ENCODE assay signal across 9 mouse cellular contexts in the genomic region with DNA sequence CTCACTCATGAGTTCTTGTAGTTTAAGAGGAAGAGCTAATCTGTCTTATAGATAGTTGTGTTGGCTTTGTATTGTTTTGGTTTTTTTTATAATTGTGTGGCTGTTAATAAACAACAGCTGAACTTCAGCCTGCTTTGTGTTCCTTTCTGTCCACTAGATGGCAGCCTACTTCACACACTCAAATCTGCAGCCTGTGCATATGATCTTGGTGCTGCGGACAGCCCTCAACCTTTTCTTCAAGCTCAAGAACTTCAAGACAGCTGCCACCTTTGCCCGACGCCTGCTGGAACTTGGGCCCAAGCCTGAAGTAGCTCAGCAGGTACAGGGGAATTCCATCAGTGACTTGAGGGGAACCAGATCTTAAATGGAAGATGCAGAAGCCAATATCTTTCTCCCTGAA. TPM values are rescaled to one million over a fixed set of nuclear protein-coding genes. Genes with fewer than 3 reads are reported as not detected.
A peak's percentile ranks its signal among the peaks of the same experiment; 100 is the strongest.
DNase-seq lines count a peak whose midpoint lies in the region; ATAC-seq and TF ChIP-seq lines count a peak whose summit lies in the region.
"Had no signal": no experiment of that assay in that cellular context is flagged by ENCODE, and none has a peak within 500 bp of the region (broad histone marks: within the 10 kb centered on the region; RNA-seq: fewer than 3 reads in every experiment).

No protein-coding gene starts in this region.

- TF ChIP-seq POLR2A in heart, adult 2 months (IDR thresholded peaks at IDR 0.05; ENCODE audit: insufficient read depth, low read depth, low read length): no peak

- no peak overlapping the region for H3K27ac ChIP-seq in heart, adult 2 months
- no peak overlapping the region for H3K27ac ChIP-seq in heart, embryonic 11.5 days (ENCODE audit: low read depth, low read length)
- no peak overlapping the region for H3K27ac ChIP-seq in hindbrain, postnatal 0 days
- H3K27ac ChIP-seq: liver, embryonic 15.5 days had no signal

- DNase-seq in heart, adult 2 months: peak in 1 of 2 experiments; percentile 23
- peak; percentile 40 to 51 for DNase-seq in B cell, adult 2 months
- DNase-seq in adrenal gland, postnatal 10 days: peak; percentile 44
- DNase-seq in embryo, embryonic 9.5 days (ENCODE audit: extremely low spot score): peak; percentile 31
- DNase-seq in hindbrain, postnatal 0 days (ENCODE audit: low spot score): peak; percentile 82
- DNase-seq in lung, postnatal 14 days: peak; percentile 40
- DNase-seq in thymus, postnatal 4 days: peak; percentile 35

- H3K9ac ChIP-seq in heart, adult 2 months (ENCODE audit: low read depth, low read length): no peak overlapping the region
- no peak overlapping the region for H3K9ac ChIP-seq in heart, embryonic 11.5 days (ENCODE audit: low read depth, low read length)
- no peak overlapping the region for H3K9ac ChIP-seq in hindbrain, postnatal 0 days (replicated peaks; ENCODE audit: low read length)
- H3K9ac ChIP-seq: liver, embryonic 15.5 days had no signal

- TF ChIP-seq EP300 in heart, adult 2 months (IDR thresholded peaks at IDR 0.05; ENCODE audit: insufficient read depth, low read depth, low read length): 0 out of 2 replicates have a peak, but pooled peaks have one; percentile 53

- WGBS in heart, adult 2 months: 53% methylated on average over 3 of the region's 3 CpGs
- WGBS in heart, embryonic 11.5 days (ENCODE audit: insufficient replicate concordance): 63% methylated on average over 3 of the region's 3 CpGs
- 39% methylated on average over 3 of the region's 3 CpGs for WGBS in hindbrain, postnatal 0 days

- no peaks in the 10 kb centered on the region for H3K4me1 ChIP-seq in heart, adult 2 months (ENCODE audit: control insufficient read depth, insufficient read depth, low read length)
- no peaks in the 10 kb centered on the region for H3K4me1 ChIP-seq in heart, embryonic 11.5 days (ENCODE audit: control insufficient read depth, insufficient read depth, low read length)
- H3K4me1 ChIP-seq in hindbrain, postnatal 0 days (ENCODE audit: insufficient read depth, low read length): no peaks in the 10 kb centered on the region
- H3K4me1 ChIP-seq: liver, embryonic 15.5 days had no signal

- H3K36me3 ChIP-seq in heart, adult 2 months (ENCODE audit: control insufficient read depth, insufficient read depth, low read length): no peaks in the 10 kb centered on the region
- H3K36me3 ChIP-seq in heart, embryonic 11.5 days (ENCODE audit: control insufficient read depth, insufficient read depth, low read length): peaks cover 64% of the 10 kb centered on the region
- peaks cover 80% of the 10 kb centered on the region for H3K36me3 ChIP-seq in hindbrain, postnatal 0 days (ENCODE audit: insufficient read depth, low read length)

- no peaks in the 10 kb centered on the region for H3K27me3 ChIP-seq in heart, adult 2 months (ENCODE audit: control insufficient read depth, insufficient read depth, low read length)
- H3K27me3 ChIP-seq in heart, embryonic 11.5 days (ENCODE audit: control insufficient read depth, insufficient read depth, low read length): no peaks in the 10 kb centered on the region
- H3K27me3 ChIP-seq in hindbrain, postnatal 0 days (ENCODE audit: insufficient read depth, low read length): no peaks in the 10 kb centered on the region
- H3K27me3 ChIP-seq: liver, embryonic 15.5 days had no signal

- H3K79me2 ChIP-seq in heart, adult 2 months (replicated peaks; ENCODE audit: control insufficient read depth, insufficient read depth, low read length): no peaks in the 10 kb centered on the region

- intact Hi-C loops in heart, adult 2 months (cut with DNase I): loop anchor here (1.0 to 2.0 kb wide), 2 partner anchors 189 to 205 kb away; no protein-coding TSS in a partner anchor

- no peak for ATAC-seq in heart, embryonic 11.5 days (replicated peaks; ENCODE audit: insufficient number of reproducible peaks, low FRiP score, low TSS enrichment)
- ATAC-seq in hindbrain, postnatal 0 days: no peak; the same call in 1 of the 2 replicates

- H3K9me3 ChIP-seq in heart, embryonic 11.5 days (replicated peaks; ENCODE audit: control insufficient read depth, low read length): no peaks in the 10 kb centered on the region
- H3K9me3 ChIP-seq in hindbrain, postnatal 0 days (ENCODE audit: low read length): no peaks in the 10 kb centered on the region
- H3K9me3 ChIP-seq: liver, embryonic 15.5 days had no signal

- TF ChIP-seq CTCF in heart, adult 2 months (IDR thresholded peaks at IDR 0.05): peak; percentile 87
- peak; percentile 84 for TF ChIP-seq CTCF in hindbrain, postnatal 0 days (IDR thresholded peaks at IDR 0.05; ENCODE audit: low read depth)

- no peak overlapping the region for H3K4me3 ChIP-seq in heart, adult 2 months
- no peak overlapping the region for H3K4me3 ChIP-seq in heart, embryonic 11.5 days (ENCODE audit: low read depth, low read length)
- H3K4me3 ChIP-seq in hindbrain, postnatal 0 days (ENCODE audit: low read length): no peak overlapping the region
- H3K4me3 ChIP-seq: liver, embryonic 15.5 days had no signal

- no peak overlapping the region for H3K4me2 ChIP-seq in heart, embryonic 11.5 days
- no peak overlapping the region for H3K4me2 ChIP-seq in hindbrain, postnatal 0 days (ENCODE audit: low read depth, low read length)
- H3K4me2 ChIP-seq: liver, embryonic 15.5 days had no signal

RNA-seq across cellular contexts. Expression of gene Pex19, which starts 6.8 kb away (rescaled TPM):
- 100 to 1,000 TPM; 107 to 125 TPM for total RNA-seq in heart, adult 2 months (2021)
- polyA plus RNA-seq in heart, adult 2 months (2012; rRNA removed): 113 and 175 TPM in 2 replicates
- 120 and 139 TPM in 2 replicates for polyA plus RNA-seq in heart, embryonic 11.5 days (2014; fragmentation: Nextera tagmentation; extraction: Ambion mirVana)
- 100 to 1,000 TPM; 154 to 172 TPM for total RNA-seq in adrenal gland, postnatal 10 days (2021)
- total RNA-seq in hindbrain, postnatal 0 days (2014; rRNA removed): 185 and 203 TPM in 2 replicates
- 140 and 144 TPM in 2 replicates for polyA plus RNA-seq in hindbrain, postnatal 0 days (2015; fragmentation: Nextera tagmentation; extraction: Ambion mirVana)

RNA-seq across cellular contexts. Expression of gene Dcaf8, which starts 28.2 kb away (rescaled TPM):
- 100 to 1,000 TPM; 100 to 116 TPM for total RNA-seq in heart, adult 2 months (2021)
- 62.7 and 93.8 TPM in 2 replicates for polyA plus RNA-seq in heart, adult 2 months (2012; rRNA removed)
- 85.4 and 105 TPM in 2 replicates for polyA plus RNA-seq in heart, embryonic 11.5 days (2014; fragmentation: Nextera tagmentation; extraction: Ambion mirVana)
- total RNA-seq in adrenal gland, postnatal 10 days (2021): 100 to 1,000 TPM; 114 to 153 TPM
- total RNA-seq in hindbrain, postnatal 0 days (2014; rRNA removed): 67.1 and 73.0 TPM in 2 replicates
- 73.1 and 79.1 TPM in 2 replicates for polyA plus RNA-seq in hindbrain, postnatal 0 days (2015; fragmentation: Nextera tagmentation; extraction: Ambion mirVana)

RNA-seq across cellular contexts. Expression of gene Ncstn, which starts 37.1 kb away (rescaled TPM):
- 10 to 100 TPM; 41.5 to 43.2 TPM for total RNA-seq in heart, adult 2 months (2021)
- polyA plus RNA-seq in heart, adult 2 months (2012; rRNA removed): 63.3 and 78.3 TPM in 2 replicates
- 115 and 122 TPM in 2 replicates for polyA plus RNA-seq in heart, embryonic 11.5 days (2014; fragmentation: Nextera tagmentation; extraction: Ambion mirVana)
- 10 to 100 TPM; 81.0 to 93.0 TPM for total RNA-seq in adrenal gland, postnatal 10 days (2021)
- 77.5 and 86.9 TPM in 2 replicates for total RNA-seq in hindbrain, postnatal 0 days (2014; rRNA removed)
- polyA plus RNA-seq in hindbrain, postnatal 0 days (2015; fragmentation: Nextera tagmentation; extraction: Ambion mirVana): 95.0 and 101 TPM in 2 replicates

RNA-seq across cellular contexts. Expression of gene Copa, which starts 37.4 kb away (rescaled TPM):
- 100 to 1,000 TPM in 1 of 2 experiments, 10 to 100 TPM in 1; 98.5 to 111 TPM for total RNA-seq in heart, adult 2 months (2021)
- 42.3 and 59.2 TPM in 2 replicates for polyA plus RNA-seq in heart, adult 2 months (2012; rRNA removed)
- 146 and 201 TPM in 2 replicates for polyA plus RNA-seq in heart, embryonic 11.5 days (2014; fragmentation: Nextera tagmentation; extraction: Ambion mirVana)
- 100 to 1,000 TPM; 150 to 151 TPM for total RNA-seq in adrenal gland, postnatal 10 days (2021)
- 189 and 191 TPM in 2 replicates for total RNA-seq in hindbrain, postnatal 0 days (2014; rRNA removed)
- polyA plus RNA-seq in hindbrain, postnatal 0 days (2015; fragmentation: Nextera tagmentation; extraction: Ambion mirVana): 136 and 142 TPM in 2 replicates
